Mouse (Mus musculus) hindbrain, embryonic 15.5 days (tissue): Measurements from ENCODE around the gene Fam213a. TPM values are rescaled to one million over a fixed set of nuclear protein-coding genes. Genes with fewer than 3 reads are reported as not detected.

Experiments
- ATAC-seq: fragments of 200-750 bp; cut with Nextera tagmentation; 2 replicates; pipeline ENCODE4 v1.8.0; 2017; ENCODE audit warnings: low read depth, moderate number of reproducible peaks, moderate TSS enrichment; ENCODE audit not compliant: low FRiP score
- H3K27ac ChIP-seq: fragments of 300-500 bp; sonication (generic); replicated peaks from 2 replicates; pipeline ENCODE4 v1.5.1; 2015; ENCODE audit warnings: mild to moderate bottlenecking, inconsistent platforms
- H3K27me3 ChIP-seq: fragments of 300-500 bp; sonication (generic); 2 replicates; pipeline ENCODE4 v1.6.1; 2015; ENCODE audit warnings: control low read depth, inconsistent platforms
- H3K36me3 ChIP-seq: fragments of 300-500 bp; sonication (generic); 2 replicates; pipeline ENCODE4 v1.6.1; 2015; ENCODE audit warnings: control low read depth, inconsistent platforms
- H3K4me1 ChIP-seq: fragments of 300-500 bp; sonication (generic); replicated peaks from 2 replicates; pipeline ENCODE4 v1.6.1; 2015; ENCODE audit warnings: control low read depth, inconsistent platforms
- H3K4me2 ChIP-seq: fragments of 300-500 bp; sonication (generic); 2 replicates; pipeline ENCODE4 v1.6.1; 2015; ENCODE audit warnings: moderate library complexity, mild to moderate bottlenecking, inconsistent platforms
- H3K4me3 ChIP-seq: fragments of 300-500 bp; sonication (generic); 2 replicates; pipeline ENCODE4 v1.5.1; 2015; ENCODE audit warnings: mild to moderate bottlenecking, inconsistent platforms
- H3K9ac ChIP-seq: fragments of 300-500 bp; sonication (generic); 2 replicates; pipeline ENCODE4 v1.6.1; 2015; ENCODE audit warnings: inconsistent platforms
- H3K9me3 ChIP-seq: fragments of 300-500 bp; sonication (generic); 2 replicates; pipeline ENCODE4 v1.6.1; 2016; ENCODE audit warnings: control low read depth, inconsistent platforms
- WGBS: fragments of 180-500 bp; shearing (Covaris S2); methylation state at CpG from one replicate; pipeline ENCODE4 v1.1.7; 2015; 5-methylcytosine and 5-hydroxymethylcytosine counted together
- polyA plus RNA-seq: library from polyadenylated mRNA; unstranded; fragments of >200 nt; fragmentation: Nextera tagmentation; extraction: Ambion mirVana; gene quantifications from 2 replicates; pipeline ENCODE4 v1.2.1, GENCODE M21; 2015

Gene Fam213a
- polyA plus RNA-seq, 1 experiment from 2014 or later, result 107 TPM

DNA sequence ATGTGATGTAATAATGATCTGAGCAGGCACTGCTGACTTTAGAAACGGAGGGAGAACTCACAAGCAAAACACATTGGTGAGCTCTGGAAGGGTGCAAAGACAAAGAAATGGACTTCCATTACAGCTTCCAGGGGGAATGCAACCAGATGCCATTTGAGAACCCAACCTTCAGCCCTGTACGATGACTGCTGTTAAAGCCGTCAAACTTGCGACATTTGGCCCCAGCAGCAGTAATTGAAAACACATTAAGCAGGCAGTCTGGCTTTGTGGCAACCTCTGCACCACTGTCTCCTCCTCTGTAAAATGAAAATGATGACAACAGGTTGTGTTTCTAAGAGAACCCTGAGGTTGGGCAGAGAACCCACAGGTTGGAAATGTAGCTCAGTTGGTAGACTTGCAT, 12.8 kb downstream of the Fam213a start:
- WGBS, result 88% methylated on average over 4 of the region's 4 CpGs
- peaks cover 20% of the 10 kb centered on the region for H3K36me3 ChIP-seq
- ATAC-seq, result no peak

DNA sequence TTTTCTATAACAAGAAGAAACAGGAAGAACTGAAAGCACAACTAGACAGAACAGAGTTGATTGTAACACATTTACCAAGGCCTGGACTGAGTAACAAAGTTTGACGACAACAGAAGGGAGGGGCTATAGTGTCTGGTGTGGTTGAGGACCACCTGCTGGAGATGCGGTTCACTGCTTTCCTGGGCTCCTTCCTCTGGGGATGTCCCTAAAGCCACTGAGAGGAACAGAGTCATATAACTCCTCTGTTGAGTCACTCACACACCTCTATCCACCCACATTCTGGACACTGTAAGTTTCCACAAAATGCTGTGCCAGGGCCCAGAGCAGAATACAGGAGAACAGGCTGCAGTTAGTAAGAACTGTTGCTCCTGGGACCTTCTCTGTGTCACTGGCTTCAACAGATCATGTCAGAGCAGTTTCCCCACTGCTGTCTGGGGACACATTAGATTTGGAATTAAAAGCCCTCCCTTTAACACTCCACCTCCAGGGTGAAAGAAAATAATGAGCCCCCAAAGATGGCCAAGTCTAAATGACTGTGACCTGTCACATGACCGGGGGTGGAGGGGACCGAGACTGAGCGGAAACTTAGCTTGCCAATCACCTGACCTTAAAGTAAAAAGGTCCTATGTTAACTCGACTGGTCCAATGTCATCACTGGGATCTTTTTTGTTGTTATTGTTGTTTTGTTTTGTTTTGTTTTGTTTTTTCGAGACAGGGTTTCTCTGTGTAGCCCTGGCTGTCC, 13.5 kb downstream of the Fam213a start:
- Histone ChIP-seq H3K4me3 (no peak overlapping the region), H3K9me3 (no peaks in the 10 kb centered on the region), H3K9ac (no peak overlapping the region), H3K4me2 (no peak overlapping the region), H3K4me1 (peaks cover 11% of the 10 kb centered on the region), H3K36me3 (peaks cover 20% of the 10 kb centered on the region), H3K27me3 (no peaks in the 10 kb centered on the region), H3K27ac (no peak overlapping the region)
- 87% methylated on average over 7 of the region's 7 CpGs for WGBS
- ATAC-seq, result no peak

More for the DNA sequence above, 12.8 kb downstream of the Fam213a start:
- no peak overlapping the region for H3K9ac ChIP-seq
- no peak overlapping the region for H3K27ac ChIP-seq
- no peaks in the 10 kb centered on the region for H3K9me3 ChIP-seq
- no peak overlapping the region for H3K4me3 ChIP-seq
- H3K4me2 ChIP-seq, result no peak overlapping the region
- H3K4me1 ChIP-seq, result peaks cover 11% of the 10 kb centered on the region
- no peaks in the 10 kb centered on the region for H3K27me3 ChIP-seq

GRCm38 (mm10) chr14:40996171-40996570, 17.4 kb downstream of the Fam213a start:
- Histone ChIP-seq H3K9ac (no peak overlapping the region), H3K36me3 (peaks cover 25% of the 10 kb centered on the region), H3K27ac (no peak overlapping the region), H3K4me2 (no peak overlapping the region), H3K4me1 (no peaks in the 10 kb centered on the region), H3K9me3 (no peaks in the 10 kb centered on the region), H3K27me3 (no peaks in the 10 kb centered on the region), H3K4me3 (no peak overlapping the region)
- no peak for ATAC-seq
- WGBS, result 81% methylated on average over 3 of the region's 3 CpGs

- no peak for ATAC-seq
- no peak overlapping the region for H3K9ac ChIP-seq
- no peaks in the 10 kb centered on the region for H3K27me3 ChIP-seq
- no peak overlapping the region for H3K4me3 ChIP-seq
- no peak overlapping the region for H3K4me2 ChIP-seq
- no peaks in the 10 kb centered on the region for H3K4me1 ChIP-seq
- no peaks in the 10 kb centered on the region for H3K9me3 ChIP-seq
- peaks cover 17% of the 10 kb centered on the region; the same call in 1 of the 2 replicates for H3K36me3 ChIP-seq
- whole genome bisulfite sequencing, result 86% methylated on average over 6 of the region's 6 CpGs
- H3K27ac ChIP-seq, result no peak overlapping the region
These were observed 21.1 kb downstream of the Fam213a start for GRCm38 (mm10) chr14:40992464-40992863.

DNA sequence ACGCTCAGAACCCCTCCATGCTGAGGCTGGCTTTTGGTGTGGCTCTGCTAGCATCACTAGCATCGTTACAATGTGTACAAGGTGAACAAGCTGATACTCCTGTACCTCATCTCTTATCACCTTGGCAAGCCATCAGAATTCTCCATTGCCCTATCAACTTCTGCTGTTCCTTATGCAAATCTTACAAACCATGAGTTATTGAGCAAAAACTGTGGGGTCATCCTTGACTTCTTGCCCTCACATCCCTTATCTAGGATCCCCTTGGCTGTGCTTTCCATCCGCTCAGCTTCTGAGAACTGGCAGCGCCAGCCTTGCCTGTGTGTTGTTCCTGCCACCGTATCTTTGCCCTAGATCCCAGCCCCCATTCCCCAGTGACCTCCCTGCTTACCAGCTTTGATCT, 24.8 kb downstream of the Fam213a start:
- H3K27ac ChIP-seq, result no peak overlapping the region
- WGBS, result 87% methylated on average over 5 of the region's 5 CpGs
- no peaks in the 10 kb centered on the region for H3K4me1 ChIP-seq
- H3K36me3 ChIP-seq, result no peaks in the 10 kb centered on the region
- H3K9me3 ChIP-seq, result no peaks in the 10 kb centered on the region
- H3K9ac ChIP-seq, result no peak overlapping the region
- no peaks in the 10 kb centered on the region for H3K27me3 ChIP-seq
- ATAC-seq, result no peak
- no peak overlapping the region for H3K4me3 ChIP-seq
- no peak overlapping the region for H3K4me2 ChIP-seq

DNA sequence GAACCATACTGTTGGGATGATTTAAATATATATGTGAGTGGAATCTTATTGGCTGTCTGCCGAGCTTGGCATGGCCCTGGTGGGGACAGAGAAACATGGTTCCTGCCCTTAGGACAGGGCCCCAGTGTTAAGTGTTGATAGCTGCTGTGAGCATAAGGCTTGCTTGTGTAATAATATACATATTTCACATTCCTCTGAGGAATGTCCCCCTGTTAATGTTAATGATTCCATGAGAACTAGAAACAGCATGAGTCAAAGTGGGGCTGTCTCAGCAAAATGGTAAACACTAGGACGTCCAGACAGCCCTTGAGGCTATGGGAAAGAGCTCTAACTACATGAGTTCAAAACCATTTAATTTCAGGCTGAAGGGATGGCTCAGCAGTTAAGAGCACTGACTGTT, 26.4 kb downstream of the Fam213a start:
- no peaks in the 10 kb centered on the region for H3K36me3 ChIP-seq
- WGBS, result 87% methylated on average over 2 of the region's 2 CpGs
- H3K9ac ChIP-seq, result no peak overlapping the region
- H3K27ac ChIP-seq, result no peak overlapping the region
- no peaks in the 10 kb centered on the region for H3K27me3 ChIP-seq
- no peaks in the 10 kb centered on the region for H3K4me1 ChIP-seq
- ATAC-seq, result no peak
- H3K9me3 ChIP-seq, result no peaks in the 10 kb centered on the region
- no peak overlapping the region for H3K4me3 ChIP-seq
- no peak overlapping the region for H3K4me2 ChIP-seq

GRCm38 (mm10) chr14:40985635-40986034, 28.0 kb downstream of the Fam213a start:
- Histone ChIP-seq H3K9me3 (no peaks in the 10 kb centered on the region), H3K27ac (no peak overlapping the region), H3K4me3 (no peak overlapping the region), H3K27me3 (no peaks in the 10 kb centered on the region), H3K4me1 (no peaks in the 10 kb centered on the region), H3K4me2 (no peak overlapping the region), H3K36me3 (no peaks in the 10 kb centered on the region), H3K9ac (no peak overlapping the region)
- ATAC-seq, result no peak
- WGBS, result 90% methylated on average over 4 of the region's 4 CpGs

DNA sequence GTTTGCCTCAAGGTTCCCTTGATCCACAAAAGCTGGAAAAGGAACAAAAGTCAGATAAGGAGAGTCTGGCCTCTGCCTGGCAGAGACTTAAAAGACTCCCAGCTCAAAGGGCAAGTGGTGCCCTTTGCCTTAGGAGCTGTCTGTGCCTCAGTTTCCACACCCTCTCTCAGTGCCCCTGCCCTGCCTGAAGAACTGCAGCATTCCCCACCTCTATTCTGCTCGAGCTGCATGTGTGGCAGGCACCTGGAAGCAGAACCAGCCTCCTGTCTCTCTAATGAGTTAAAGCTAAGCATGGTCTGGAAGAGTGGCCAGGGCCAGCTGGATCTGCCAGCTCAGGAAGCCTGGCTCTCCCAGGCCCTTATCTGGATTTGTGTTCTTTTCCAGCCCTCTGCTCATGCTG, 33.9 kb downstream of the Fam213a start:
- H3K9ac ChIP-seq, result no peak overlapping the region
- 50% methylated on average over 1 of the region's 1 CpGs for WGBS
- H3K9me3 ChIP-seq, result no peaks in the 10 kb centered on the region
- H3K27ac ChIP-seq, result no peak overlapping the region
- H3K4me2 ChIP-seq, result no peak overlapping the region
- no peak for ATAC-seq
- H3K4me1 ChIP-seq, result no peaks in the 10 kb centered on the region
- H3K4me3 ChIP-seq, result no peak overlapping the region
- no peaks in the 10 kb centered on the region for H3K36me3 ChIP-seq
- no peaks in the 10 kb centered on the region for H3K27me3 ChIP-seq

DNA sequence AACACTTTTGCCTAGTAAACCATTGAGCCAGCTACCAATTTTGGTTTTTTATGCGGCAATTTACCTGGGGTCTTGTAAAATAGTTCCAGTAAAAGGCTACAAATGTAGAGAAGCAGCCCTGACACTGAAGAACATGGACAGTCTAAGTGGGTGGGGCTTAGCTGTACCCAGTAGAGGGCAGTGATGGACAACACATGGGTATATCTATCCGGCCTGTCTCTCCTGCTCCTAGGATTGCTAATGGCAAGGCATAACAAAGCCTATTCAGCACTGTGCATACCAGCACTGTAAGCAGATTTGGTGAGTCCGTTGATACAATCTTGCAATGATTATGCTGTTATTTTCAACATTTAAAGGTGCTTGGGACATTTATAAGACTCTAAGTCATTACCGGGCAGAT, 34.6 kb downstream of the Fam213a start:
- no peaks in the 10 kb centered on the region for H3K4me1 ChIP-seq
- no peaks in the 10 kb centered on the region for H3K27me3 ChIP-seq
- WGBS, result 52% methylated on average over 4 of the region's 4 CpGs
- H3K9me3 ChIP-seq, result no peaks in the 10 kb centered on the region
- H3K4me3 ChIP-seq, result no peak overlapping the region
- peak; percentile 76 for ATAC-seq
- no peak overlapping the region for H3K27ac ChIP-seq
- no peak overlapping the region for H3K9ac ChIP-seq
- no peak overlapping the region for H3K4me2 ChIP-seq
- no peaks in the 10 kb centered on the region for H3K36me3 ChIP-seq

DNA sequence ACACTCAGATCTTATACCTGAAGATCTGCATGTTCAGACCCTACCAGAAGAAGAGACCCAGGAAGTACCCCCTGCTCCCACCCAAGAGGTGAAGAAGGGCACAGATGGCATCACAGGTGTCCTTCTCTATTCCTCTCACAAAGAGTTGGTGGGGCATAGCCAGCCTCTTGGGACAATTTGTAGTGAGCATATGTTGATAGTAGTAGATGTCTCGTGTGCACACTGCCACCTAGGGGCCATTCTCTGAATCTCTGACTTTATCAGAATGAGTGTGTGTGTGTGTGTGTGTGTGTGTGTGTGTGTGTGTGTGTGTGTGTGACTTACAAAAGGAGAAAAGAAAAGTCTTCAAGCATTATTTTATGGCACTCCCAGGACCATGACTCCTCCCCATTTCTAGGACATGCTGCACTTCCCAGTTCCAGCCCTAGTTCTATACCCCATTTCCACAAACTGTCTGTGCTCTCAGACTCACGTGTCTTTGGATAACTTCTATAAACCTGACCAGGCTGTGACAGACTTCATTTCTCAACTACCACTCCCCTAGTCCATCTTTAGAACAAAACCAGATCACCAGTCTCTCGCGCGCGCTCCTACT, 38.4 kb downstream of the Fam213a start:
- Histone ChIP-seq H3K9me3 (no peaks in the 10 kb centered on the region), H3K27ac (no peak overlapping the region), H3K36me3 (no peaks in the 10 kb centered on the region), H3K4me3 (no peak overlapping the region), H3K4me1 (no peaks in the 10 kb centered on the region), H3K4me2 (no peak overlapping the region), H3K27me3 (no peaks in the 10 kb centered on the region), H3K9ac (no peak overlapping the region)
- 77% methylated on average over 6 of the region's 6 CpGs for WGBS
- peak; percentile 78 for ATAC-seq

GRCm38 (mm10) chr14:40968051-40968450, 45.5 kb downstream of the Fam213a start:
- 74% methylated on average over 2 of the region's 2 CpGs for WGBS
- H3K27me3 ChIP-seq, result no peaks in the 10 kb centered on the region
- H3K9ac ChIP-seq, result peak overlapping the region; percentile 50; the same call in 1 of the 2 replicates
- no peaks in the 10 kb centered on the region for H3K36me3 ChIP-seq
- peak overlapping the region; percentile 81 for H3K4me2 ChIP-seq
- no peak for ATAC-seq
- H3K9me3 ChIP-seq, result no peaks in the 10 kb centered on the region
- H3K4me3 ChIP-seq, result peak overlapping the region; percentile 95
- peaks cover 32% of the 10 kb centered on the region for H3K4me1 ChIP-seq
- H3K27ac ChIP-seq, result peak overlapping the region; percentile 88; the same call in 1 of the 2 replicates

- 5% methylated on average over 6 of the region's 6 CpGs for WGBS
- H3K27me3 ChIP-seq, result no peaks in the 10 kb centered on the region
- H3K36me3 ChIP-seq, result no peaks in the 10 kb centered on the region
- H3K9ac ChIP-seq, result peak overlapping the region; percentile 50
- H3K4me1 ChIP-seq, result peaks cover 37% of the 10 kb centered on the region
- peak overlapping the region; percentile 81 for H3K4me2 ChIP-seq
- H3K27ac ChIP-seq, result peak overlapping the region; percentile 88
- H3K4me3 ChIP-seq, result peak overlapping the region; percentile 95
- H3K9me3 ChIP-seq, result no peaks in the 10 kb centered on the region
- 0 out of 2 replicates have a peak, but pooled peaks have one; percentile 0 for ATAC-seq
These were observed 46.0 kb downstream of the Fam213a start for GRCm38 (mm10) chr14:40967598-40967900.
